Mouse (Mus musculus) spleen, adult 12 weeks (tissue): Measurements from ENCODE around the gene Rnpepl1.

Experiments used
- DNase-seq: peaks from one replicate; pipeline ENCODE4 v3.0.0; 2022; ENCODE audit warnings: low spot score

The Rnpepl1 gene

GRCm38 (mm10) chr1:92906779-92907631 lies 3.6 kb upstream of the Rnpepl1 start, which contains the start of gene Dusp28:
Gene Dusp28 (plus strand): TSS chr1:92906981.
- peak; percentile 80 for DNase-seq

GRCm38 (mm10) chr1:92907632-92908360 lies 2.8 kb upstream of the Rnpepl1 start:
- no peak for DNase-seq

- DNase-seq = no peak
Observed at GRCm38 (mm10) chr1:92908664-92909063, 1.9 kb upstream of the Rnpepl1 start.

- no peak for DNase-seq
Observed at GRCm38 (mm10) chr1:92909068-92909467, 1.5 kb upstream of the Rnpepl1 start.

- peak; percentile 40 for DNase-seq
Observed at GRCm38 (mm10) chr1:92910925-92911720, 540 bp downstream of the Rnpepl1 start.

- DNase-seq = no peak
Observed at GRCm38 (mm10) chr1:92911721-92912138, 1.1 kb downstream of the Rnpepl1 start.

- DNase-seq = no peak
Observed at GRCm38 (mm10) chr1:92912286-92912685, 1.7 kb downstream of the Rnpepl1 start.

- no peak for DNase-seq
Observed at GRCm38 (mm10) chr1:92914239-92914638, 3.7 kb downstream of the Rnpepl1 start.

GRCm38 (mm10) chr1:92914993-92915392 lies 4.4 kb downstream of the Rnpepl1 start:
- DNase-seq = no peak

GRCm38 (mm10) chr1:92916725-92917124 lies 6.1 kb downstream of the Rnpepl1 start:
- no peak for DNase-seq

GRCm38 (mm10) chr1:92919151-92919550 lies 8.6 kb downstream of the Rnpepl1 start:
- DNase-seq = no peak

GRCm38 (mm10) chr1:92919775-92920174 lies 9.2 kb downstream of the Rnpepl1 start:
- no peak for DNase-seq

- no peak for DNase-seq
Observed at GRCm38 (mm10) chr1:92920474-92921200, 10.1 kb downstream of the Rnpepl1 start.

GRCm38 (mm10) chr1:92921496-92921895 lies 10.9 kb downstream of the Rnpepl1 start:
- no peak for DNase-seq

GRCm38 (mm10) chr1:92930171-92930706 lies 19.7 kb downstream of the Rnpepl1 start:
- no peak for DNase-seq

- DNase-seq = no peak
Observed at GRCm38 (mm10) chr1:92933611-92934010, 23.0 kb downstream of the Rnpepl1 start.

- DNase-seq = peak; percentile 89
Observed at GRCm38 (mm10) chr1:92934182-92934827, 23.7 kb downstream of the Rnpepl1 start, which contains the start of gene Capn10. Gene Capn10 (plus strand): TSS chr1:92934376.

GRCm38 (mm10) chr1:92935054-92935962 lies 24.7 kb downstream of the Rnpepl1 start:
- peak; percentile 42 for DNase-seq

- DNase-seq = no peak
Observed at GRCm38 (mm10) chr1:92935977-92936376, 25.4 kb downstream of the Rnpepl1 start.

GRCm38 (mm10) chr1:92936467-92936866 lies 25.9 kb downstream of the Rnpepl1 start:
- DNase-seq = no peak
